Mouse (Mus musculus): ENCODE data around the gene Usp17lb.

DNA sequence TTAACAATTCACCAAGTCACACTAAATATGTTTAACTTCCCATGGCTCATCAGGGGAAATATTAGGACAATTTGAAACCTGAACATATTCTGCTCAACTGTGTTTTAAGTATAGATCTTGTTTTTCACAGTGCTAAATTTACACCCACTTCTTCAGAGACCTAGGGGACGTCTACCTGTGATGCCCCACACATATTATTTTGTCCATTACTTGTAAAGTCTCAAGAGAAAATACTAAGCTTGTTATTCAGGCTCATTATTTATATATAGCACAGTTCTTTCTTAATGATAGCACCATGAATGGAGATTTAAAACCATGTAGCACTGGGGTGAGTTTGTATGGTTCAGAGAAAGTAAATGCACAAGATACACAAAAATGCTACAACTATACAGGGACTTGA is 35.3 kb upstream of the Usp17lb start, which contains the start of gene Olfr665:
- TF ChIP-seq CTCF (conservative IDR thresholded peaks at IDR 0.05; ENCODE audit: low read length), result no peak
- TF ChIP-seq NANOG (IDR thresholded peaks at IDR 0.05; ENCODE audit: borderline replicate concordance, low read length), result no peak
- TF ChIP-seq POU5F1 (IDR thresholded peaks at IDR 0.05; ENCODE audit: borderline replicate concordance, low read length), result no peak
